Mouse (Mus musculus) layer of hippocampus, adult 11-12 months (tissue): Measurements from ENCODE around the gene Ddx41.

Experiments used
- DNase-seq: peaks from one replicate; pipeline ENCODE4 v3.0.0; 2022; ENCODE audit warnings: low spot score

Gene Ddx41

GRCm38 (mm10) chr13:55542891-55543290, 6.4 kb upstream of the Ddx41 start:
- no peak for DNase-seq

GRCm38 (mm10) chr13:55540933-55541332, 4.5 kb upstream of the Ddx41 start:
- no peak for DNase-seq

- DNase-seq = no peak
These were observed 663 bp downstream of the Ddx41 start for GRCm38 (mm10) chr13:55535796-55536193.

GRCm38 (mm10) chr13:55535191-55535590, 1.3 kb downstream of the Ddx41 start:
- no peak for DNase-seq

GRCm38 (mm10) chr13:55529198-55529915, 7.1 kb downstream of the Ddx41 start, which contains the start of gene Dok3:
Gene Dok3 (minus strand): TSS chr13:55529296.
- DNase-seq = no peak

- no peak for DNase-seq
These were observed 8.4 kb downstream of the Ddx41 start for GRCm38 (mm10) chr13:55527834-55528772.

GRCm38 (mm10) chr13:55527212-55527611, 9.2 kb downstream of the Ddx41 start:
- no peak for DNase-seq

- DNase-seq = no peak
These were observed 10.5 kb downstream of the Ddx41 start for GRCm38 (mm10) chr13:55525733-55526553.

- DNase-seq = no peak
These were observed 12.4 kb downstream of the Ddx41 start for GRCm38 (mm10) chr13:55523951-55524600.

GRCm38 (mm10) chr13:55523278-55523677, 13.2 kb downstream of the Ddx41 start:
- DNase-seq = no peak

GRCm38 (mm10) chr13:55522730-55523129, 13.7 kb downstream of the Ddx41 start:
- no peak for DNase-seq

GRCm38 (mm10) chr13:55519606-55520005, 16.9 kb downstream of the Ddx41 start:
- DNase-seq = no peak

GRCm38 (mm10) chr13:55516955-55517354, 19.5 kb downstream of the Ddx41 start:
- peak; percentile 92 for DNase-seq

- no peak for DNase-seq
These were observed 22.6 kb downstream of the Ddx41 start for GRCm38 (mm10) chr13:55513828-55514227.

- DNase-seq = peak; percentile 81
These were observed 23.2 kb downstream of the Ddx41 start, which contains the start of gene Pdlim7 for GRCm38 (mm10) chr13:55513111-55513748. Gene Pdlim7 (minus strand): TSS chr13:55513676.

- DNase-seq = no peak
These were observed 24.0 kb downstream of the Ddx41 start for GRCm38 (mm10) chr13:55512379-55513031.

- no peak for DNase-seq
These were observed 25.0 kb downstream of the Ddx41 start for GRCm38 (mm10) chr13:55511492-55511861.

GRCm38 (mm10) chr13:55510668-55511491, 25.6 kb downstream of the Ddx41 start:
- DNase-seq = no peak

- no peak for DNase-seq
These were observed 26.2 kb downstream of the Ddx41 start for GRCm38 (mm10) chr13:55510332-55510667.

GRCm38 (mm10) chr13:55508531-55508930, 27.9 kb downstream of the Ddx41 start:
- DNase-seq = no peak
